Mouse (Mus musculus) heart, postnatal 10 days (tissue): ENCODE data around the gene Mroh7. TPM values are rescaled to one million over a fixed set of nuclear protein-coding genes. Genes with fewer than 3 reads are reported as not detected.

Source experiments
- DNase-seq, 2 experiments: peaks; one replicate each; pipeline ENCODE4 v3.0.0; 2021
- intact Hi-C: fragments of 180-260 bp; cut with DNase I; formaldehyde crosslinking; loops from one replicate; pipeline ENCODE4 v1.15.1; 2025
- total RNA-seq, 2 experiments: library from RNA; stranded (reverse); gene quantifications; 2 replicates each; pipeline ENCODE4 v1.2.3; 2021

The Mroh7 gene
- total RNA-seq, 2 experiments from 2014 or later: 0.29 to 0.60 TPM

DNA sequence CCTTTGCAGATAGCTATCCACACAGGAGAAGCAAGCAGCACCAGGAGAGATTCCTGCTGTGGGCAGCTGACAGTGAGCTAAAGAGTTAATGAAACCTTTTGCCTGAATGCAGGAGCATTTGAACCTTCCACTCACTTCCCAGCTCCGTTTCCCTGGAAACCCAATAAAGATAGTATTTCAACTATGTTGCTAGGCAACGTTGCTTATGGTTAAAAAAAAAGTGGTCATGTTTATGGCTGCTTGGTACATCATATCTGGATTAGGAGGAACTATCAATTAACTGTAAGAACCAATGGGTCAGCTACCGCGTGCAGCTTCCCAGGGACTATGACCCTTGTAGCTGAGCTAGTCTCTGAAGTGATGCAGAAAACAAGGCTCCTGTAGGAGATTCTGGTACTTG lies 29.9 kb downstream of the Mroh7 start:
- intact Hi-C loops: no loop called here
- no peak for DNase-seq

DNA sequence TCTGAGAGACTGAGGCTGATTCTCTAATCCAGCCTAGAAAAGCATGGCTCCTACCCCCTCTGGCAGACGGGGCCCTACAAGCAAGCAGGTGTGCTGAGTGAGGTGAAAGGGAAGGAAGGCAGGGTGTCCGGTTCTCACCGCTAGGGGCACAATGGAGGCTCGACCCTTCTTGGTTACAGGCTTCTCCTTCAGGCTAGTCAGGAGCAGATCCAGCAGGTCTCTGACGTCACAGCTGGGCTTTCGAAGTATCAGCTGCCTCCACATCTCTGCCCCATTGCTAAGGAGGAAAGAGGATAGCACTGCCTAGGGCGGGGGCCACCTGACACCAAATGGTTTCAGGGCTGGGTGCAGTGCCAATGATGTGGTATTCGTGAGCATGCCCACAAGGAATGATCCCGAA lies 30.7 kb downstream of the Mroh7 start:
- DNase-seq: no peak
- intact Hi-C loops: no loop called here

DNA sequence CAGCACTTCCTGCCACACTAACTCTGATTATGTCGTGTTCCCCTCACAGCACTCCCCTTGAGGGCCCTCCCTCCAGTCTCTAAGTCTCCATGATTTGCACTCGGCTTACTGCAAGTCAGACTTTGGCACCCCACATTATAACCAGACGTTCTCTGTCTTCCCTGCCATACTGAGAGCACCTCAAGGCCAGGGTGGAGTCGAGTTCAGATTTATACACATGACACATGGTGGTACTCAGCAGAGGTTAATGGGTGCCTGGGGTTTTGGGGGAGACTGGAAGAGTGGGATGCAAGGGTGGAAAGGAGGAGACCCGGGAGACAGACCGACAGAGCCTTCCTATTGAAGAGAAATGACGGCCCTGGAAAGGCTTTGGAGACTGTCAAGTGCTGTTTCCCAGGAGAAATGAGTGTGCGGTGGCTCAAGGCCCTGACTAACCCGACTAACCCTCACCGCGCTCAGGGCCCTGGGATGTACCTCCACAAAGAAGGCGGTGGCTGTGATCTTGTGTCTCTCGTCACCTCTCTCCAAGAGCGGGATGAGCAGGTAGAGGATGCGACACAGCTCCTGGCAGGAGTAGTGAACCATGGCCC lies 36.8 kb downstream of the Mroh7 start:
- no peak for DNase-seq
- intact Hi-C loops: no loop called here

DNA sequence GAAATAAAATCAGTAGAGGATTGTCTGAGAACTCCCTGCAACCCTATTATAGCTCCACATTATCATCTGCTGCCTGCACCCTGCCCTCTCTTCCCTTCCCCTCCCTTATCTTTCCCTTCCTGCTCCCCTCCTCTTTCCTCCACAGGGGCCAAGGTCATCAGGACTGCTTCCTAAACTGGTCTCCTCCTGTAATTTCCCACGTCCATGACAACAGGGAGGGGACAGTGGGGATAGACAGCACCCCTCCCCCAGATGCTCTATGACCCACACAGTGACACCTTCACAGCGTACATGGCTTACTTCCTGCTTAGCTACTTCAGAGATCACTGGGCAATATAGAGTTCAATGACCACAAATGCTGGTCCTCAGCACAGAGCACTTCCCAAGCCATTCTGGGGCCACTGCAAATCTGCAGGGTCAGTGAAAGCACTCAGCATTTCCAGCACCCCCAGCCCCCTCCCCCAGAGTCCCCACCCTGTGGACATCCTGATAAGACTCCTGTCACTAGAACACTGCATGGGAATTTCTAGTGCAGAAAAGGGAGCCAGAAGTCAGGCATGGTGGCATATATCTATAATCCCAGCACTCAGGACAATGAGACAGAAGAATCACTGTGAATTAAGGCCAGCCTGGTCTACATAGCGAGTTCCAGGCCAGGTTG lies 42.0 kb downstream of the Mroh7 start:
- no peak for DNase-seq

DNA sequence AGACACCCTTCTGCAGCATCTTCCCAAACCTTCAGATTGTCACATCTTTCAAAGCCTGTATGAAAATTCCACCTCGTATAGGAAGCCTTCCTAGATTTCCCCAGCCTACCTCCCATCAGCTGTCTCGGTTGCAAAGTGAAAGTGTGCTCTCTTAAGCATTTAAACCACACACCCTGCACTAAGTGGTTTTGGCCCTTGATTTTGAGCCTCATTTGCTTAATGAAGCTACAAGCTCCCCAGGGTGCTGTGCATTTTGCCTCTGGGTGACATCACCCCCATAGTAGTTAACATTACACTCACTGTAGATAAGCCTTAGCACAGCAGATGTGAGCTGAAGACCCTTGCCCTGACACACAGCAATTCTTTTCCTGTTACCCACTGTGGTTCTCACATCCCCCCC lies 49.8 kb downstream of the Mroh7 start:
- DNase-seq: no peak
- intact Hi-C loops: no loop called here

More for the DNA sequence above, 42.0 kb downstream of the Mroh7 start:
- intact Hi-C loops: no loop called here

DNA sequence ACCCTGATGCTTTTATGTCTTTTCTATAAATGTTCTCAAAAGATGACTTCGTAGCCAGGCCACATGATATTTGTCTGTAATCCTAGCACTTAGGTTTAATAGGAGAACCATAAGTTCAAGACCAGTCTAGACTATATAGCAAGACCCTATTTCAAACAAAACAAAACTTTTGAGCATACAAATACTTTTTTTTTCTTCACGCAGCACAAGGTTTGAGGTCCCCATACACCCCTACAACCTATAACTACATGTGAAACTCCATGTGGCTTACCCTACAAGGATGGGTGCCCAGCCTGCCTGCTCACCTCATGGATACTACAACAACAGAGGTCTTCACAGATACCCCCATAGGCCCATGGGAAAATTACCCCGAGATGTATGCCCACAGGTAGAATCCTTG lies 51.6 kb downstream of the Mroh7 start:
- DNase-seq: no peak
- intact Hi-C loops: loop anchor here (2.0 kb wide), 1 partner anchor 28 kb away; the partner anchor contains the start of gene Pars2

DNA sequence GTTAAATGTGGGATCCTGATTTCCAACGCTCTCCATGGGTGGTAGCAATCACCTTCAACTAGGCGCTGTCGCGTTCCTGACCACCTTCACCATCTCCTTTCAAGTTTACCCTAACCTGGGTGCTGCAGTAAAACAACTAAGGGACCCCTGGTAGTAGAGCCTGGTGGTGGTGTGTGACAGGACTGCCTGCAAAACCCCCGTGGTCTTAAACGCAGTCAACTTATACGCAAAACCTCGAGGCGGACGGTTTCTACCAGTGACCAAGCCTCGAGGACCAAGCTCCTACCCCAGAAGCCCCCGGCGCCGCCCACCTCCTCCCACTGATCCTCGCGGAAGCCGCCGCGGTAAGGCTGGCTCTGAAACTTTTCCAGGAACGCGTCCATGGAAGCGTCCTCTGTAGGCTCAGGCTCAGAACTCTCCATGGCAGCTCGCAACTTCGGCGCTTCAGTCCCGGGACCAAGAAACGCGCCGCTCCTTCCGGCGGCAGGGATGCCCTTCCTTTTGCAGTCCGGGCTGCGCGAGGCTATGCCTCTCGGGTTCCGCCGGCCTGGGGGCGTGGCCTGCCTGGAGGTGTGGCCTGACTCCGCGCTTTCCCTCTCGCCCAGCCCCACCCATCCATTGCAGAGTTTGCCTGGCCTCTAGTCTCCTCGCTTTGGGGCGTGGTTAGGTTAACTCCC lies 52.1 kb downstream of the Mroh7 start, which contains the start of gene Ttc4:
TSS of gene Ttc4 (minus strand) at position 503 of the 677 bp plus-strand sequence.
- peak; percentile 89 to 93 for DNase-seq
- intact Hi-C loops: loop anchor here (2.0 kb wide), 1 partner anchor 28 kb away; the partner anchor contains the start of gene Pars2

DNA sequence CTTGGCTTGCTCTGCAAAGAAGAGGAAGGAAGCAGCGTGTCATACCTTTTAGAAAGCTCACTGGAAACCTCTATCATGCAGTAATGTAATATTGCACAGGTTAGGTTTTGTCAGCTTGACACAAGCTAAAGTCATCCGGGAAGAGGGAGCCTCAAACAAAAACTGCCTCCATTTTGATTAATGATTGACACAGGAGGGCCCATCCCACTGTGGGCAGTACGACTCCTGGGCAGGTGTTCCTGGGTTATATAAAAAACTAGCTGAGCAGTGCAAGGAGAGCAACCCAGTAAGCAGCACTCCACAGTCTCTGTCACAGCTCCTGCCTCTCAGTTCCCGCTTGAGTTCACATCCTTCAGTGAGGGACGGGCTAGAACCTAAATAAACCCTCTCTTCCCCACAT lies 54.0 kb downstream of the Mroh7 start:
- DNase-seq: no peak
- intact Hi-C loops: no loop called here

DNA sequence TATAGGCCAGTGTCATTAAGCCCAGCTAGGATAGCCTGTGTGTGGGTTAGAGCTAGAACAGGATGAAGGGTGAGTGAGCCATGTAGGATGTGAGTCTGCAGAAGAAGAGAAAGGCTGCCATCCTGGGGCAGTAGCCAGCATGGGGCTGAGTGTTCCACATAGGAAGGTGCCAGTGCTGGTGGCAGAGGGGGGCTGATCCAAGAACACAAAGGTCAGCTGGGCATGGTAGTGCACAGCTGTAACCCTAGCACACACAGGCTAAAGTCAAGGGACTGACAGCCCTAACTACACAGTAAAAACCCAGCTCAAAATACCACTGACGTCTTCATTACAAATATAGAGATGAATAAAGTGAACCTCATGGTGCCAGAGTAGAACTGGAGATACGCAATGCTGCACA lies 64.2 kb downstream of the Mroh7 start:
- no peak for DNase-seq
- intact Hi-C loops: no loop called here

DNA sequence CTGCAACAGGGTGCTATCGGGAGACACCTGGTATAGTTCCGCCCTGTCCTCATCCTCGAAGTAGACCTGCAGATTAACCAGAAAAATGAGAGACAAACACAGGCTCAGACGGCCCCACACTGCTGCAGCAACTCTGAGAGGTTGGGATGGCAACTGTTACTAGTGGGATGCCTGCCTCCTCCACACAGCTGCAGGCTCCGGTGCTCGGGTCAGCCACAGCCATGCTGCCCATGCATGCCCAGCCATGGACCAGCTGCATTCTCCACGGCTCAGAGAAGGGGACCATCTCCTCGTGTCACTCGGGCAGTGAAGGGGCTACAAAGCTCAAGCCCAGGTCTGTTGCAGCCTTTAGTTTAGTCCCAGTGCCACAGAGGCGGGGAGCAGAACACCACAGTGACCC lies 65.1 kb downstream of the Mroh7 start:
- intact Hi-C loops: no loop called here
- no peak for DNase-seq

DNA sequence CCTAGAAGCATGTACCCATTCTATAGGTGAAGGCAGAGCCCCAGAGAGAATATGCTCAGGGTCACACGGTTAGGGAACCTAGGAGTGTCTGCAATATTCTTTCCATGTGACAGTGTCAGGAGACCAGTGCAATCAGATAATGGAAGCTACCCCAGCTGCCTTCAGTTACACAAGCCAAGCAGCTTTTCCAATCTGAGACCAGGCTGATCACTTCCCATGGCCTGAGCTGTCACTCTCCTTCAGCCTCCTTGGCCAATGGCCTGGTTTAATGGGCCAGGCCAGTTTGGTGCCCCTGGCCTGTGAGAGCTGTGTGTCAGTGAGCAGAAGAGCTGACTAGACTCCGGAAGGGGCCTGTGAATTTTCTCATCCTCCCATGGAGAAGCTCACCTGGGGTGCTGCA lies 65.5 kb downstream of the Mroh7 start:
- intact Hi-C loops: no loop called here
- DNase-seq: no peak

DNA sequence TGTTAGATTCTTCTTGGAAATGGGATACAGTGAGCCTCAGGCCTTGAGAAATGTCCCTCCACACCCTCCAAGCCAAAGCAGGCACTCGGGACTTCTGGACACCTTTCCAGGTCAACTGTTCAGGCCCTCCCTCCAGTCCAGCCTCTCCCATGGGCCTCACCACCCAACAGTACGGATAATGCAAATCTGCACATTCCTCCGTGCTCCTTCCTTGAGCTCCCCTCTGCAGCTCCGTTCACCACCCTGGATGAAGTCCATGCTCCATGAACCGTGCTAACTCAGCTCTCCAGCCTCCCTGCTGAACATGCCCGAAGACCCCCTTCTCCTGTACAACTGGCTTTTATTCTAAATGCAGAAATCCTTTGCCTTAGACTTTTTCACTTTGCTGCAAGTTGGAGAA lies 66.0 kb downstream of the Mroh7 start:
- DNase-seq: no peak
- intact Hi-C loops: no loop called here

DNA sequence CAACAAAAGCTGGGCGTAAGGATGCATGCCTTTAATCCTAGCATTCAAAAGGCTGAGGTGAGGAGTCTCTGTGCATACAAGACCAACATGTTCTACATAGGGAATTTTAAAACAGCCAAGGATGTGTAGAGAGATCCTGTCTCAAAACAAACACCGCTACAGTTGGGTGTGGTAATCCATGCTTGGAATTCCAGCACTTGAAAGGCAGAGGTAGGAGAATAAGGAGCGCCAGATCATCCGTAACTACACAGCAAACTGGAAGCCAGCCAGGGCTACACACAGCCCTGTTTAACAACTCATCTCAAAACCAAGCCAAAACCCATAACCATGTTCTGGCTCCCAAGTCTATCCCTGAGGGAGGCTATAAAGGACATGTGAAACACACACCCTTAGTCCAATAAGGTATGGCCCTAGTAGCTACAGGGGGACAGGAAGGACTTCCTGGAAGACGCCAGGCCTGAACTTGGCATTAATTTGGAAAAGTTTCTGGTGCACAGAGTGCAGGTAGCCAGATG lies 66.7 kb downstream of the Mroh7 start:
- DNase-seq: no peak
- intact Hi-C loops: no loop called here

DNA sequence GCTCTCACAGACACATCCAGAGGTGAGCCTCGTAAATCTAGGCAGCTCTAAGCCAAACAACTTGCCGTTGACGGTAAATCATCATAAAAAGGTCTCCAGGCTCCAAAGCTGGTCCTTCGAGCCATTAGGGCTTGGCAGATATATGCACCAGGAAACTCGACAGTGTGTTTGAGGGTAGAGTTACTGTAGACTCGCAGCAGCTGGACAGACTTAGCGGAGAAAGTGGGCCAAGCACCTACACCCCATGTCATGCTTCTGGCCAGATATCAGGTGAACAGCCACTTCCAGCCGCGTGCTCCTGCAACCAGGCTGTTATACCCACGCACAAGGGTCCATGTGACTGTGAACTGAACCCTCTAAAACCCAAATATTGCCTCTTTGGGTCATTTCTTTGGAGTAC lies 75.0 kb downstream of the Mroh7 start:
- intact Hi-C loops: no loop called here
- no peak for DNase-seq

DNA sequence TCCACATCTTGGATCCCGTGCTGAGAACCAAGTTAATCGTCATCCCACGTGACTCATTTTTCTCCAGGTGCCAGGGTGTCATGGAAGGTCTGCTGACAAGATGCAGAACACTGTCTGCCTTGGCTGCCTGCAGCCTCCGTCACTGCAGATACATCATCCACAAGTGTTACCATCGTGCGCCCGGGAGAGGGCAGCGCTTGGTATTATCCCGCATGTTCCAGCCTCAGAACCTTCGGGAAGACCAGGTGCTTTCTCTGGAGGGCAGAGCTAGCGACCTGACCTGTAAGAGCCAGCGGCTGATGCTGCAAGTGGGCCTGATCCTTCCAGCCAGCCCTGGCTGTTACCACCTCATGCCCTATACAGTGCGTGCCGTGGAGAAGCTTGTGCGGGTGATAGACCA lies 77.7 kb downstream of the Mroh7 start:
- DNase-seq: no peak
- intact Hi-C loops: no loop called here

DNA sequence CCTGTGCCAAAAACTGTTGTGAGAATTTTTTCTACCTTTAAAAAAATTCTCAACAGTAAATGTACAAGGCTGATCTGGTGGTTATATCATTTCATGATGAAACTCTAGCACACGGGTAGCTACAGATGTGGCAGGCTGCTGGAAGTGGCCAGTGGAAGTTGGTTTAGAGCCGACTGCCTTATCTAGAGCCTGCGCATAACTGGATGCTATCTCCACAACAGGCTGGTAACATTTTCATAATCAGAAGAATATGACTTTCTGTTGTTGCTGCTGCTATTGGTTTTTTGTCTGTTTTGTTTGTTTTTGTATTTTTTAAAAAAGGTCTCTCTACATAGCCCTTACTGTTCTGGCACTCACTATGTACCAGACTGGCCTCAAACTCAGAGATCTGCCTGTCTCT lies 78.2 kb downstream of the Mroh7 start:
- intact Hi-C loops: no loop called here

DNA sequence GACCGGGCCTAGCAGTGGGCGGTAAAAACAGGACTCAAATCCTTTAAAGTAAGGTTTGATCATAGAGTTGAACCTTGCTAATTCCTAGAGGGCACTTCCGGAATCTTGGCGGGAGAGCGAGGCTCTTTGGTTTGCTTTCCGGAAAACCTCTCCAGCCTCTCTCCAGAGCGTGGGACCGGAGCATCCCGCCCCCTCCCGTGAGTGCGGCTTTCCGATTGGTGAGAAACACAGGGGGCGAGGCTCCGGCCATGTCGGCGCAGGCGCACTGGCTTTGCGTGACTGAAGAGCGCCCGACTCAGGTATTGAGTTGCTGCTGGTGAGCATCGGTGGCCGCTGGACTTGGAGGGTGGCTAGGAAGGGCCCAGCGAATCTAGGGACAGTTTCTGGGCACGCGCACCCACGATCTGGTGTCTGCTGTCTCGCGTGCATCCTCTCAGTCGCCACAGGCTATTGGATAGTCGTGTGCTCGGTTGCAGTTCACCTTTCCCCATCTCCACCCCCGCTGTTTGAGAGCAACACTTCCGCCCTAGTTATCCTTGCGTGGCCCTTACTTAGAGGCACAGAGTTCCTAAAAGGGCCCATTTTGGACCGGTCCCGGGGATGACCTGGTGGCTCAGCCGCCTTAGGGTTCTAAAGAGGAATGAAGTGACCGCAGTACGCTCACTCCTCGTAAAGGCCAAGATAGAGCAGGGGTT lies 79.7 kb downstream of the Mroh7 start, which contains the start of gene Pars2:
TSS of gene Pars2 (plus strand) at position 237 of the 695 bp plus-strand sequence.
- intact Hi-C loops: loop anchor here (2.0 kb wide), 1 partner anchor 28 kb away; the partner anchor contains the start of gene Ttc4

More for the DNA sequence above, 78.2 kb downstream of the Mroh7 start:
- DNase-seq: no peak

DNA sequence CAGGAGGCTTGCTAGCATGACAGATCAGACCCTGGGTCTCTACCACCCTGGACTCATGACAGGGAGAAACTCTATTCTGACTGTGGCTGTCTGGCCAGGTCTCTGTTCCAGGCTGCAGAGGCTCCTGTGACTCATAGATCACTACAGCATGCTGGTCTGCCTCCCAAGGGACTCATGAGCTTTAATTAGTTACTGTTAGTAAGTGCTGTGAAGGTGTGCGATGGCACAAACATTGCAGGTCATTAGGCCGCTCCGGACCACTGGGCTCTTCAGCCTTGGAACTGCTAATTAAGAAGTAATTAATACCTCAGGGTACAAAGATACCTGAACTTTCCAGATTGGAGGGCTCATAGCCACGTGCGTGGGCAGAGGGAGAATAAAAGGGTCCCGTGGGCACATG lies 83.6 kb downstream of the Mroh7 start:
- intact Hi-C loops: no loop called here
- no peak for DNase-seq

More for the DNA sequence above, 79.7 kb downstream of the Mroh7 start, which contains the start of gene Pars2:
- peak; percentile 97 to 98 for DNase-seq

DNA sequence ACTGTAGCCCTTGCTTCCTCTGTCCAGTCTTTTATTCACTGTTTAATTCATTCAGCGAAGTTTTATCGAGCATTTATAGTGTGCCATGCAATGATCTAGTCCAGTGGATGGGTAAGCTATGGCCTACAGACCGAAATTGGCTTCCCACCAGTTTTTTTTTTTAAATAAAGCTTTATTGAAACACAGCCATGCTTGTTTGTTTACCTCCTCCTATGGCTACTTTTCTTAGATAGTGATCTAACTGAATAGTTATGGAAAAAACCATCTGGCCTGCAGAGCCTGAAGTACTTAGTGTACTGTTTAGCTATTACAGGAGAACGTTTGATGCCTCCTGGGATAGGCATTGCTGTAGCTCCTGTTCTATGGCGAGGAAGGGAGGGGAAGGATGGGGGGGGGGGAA lies 84.9 kb downstream of the Mroh7 start:
- no peak for DNase-seq
- intact Hi-C loops: no loop called here

DNA sequence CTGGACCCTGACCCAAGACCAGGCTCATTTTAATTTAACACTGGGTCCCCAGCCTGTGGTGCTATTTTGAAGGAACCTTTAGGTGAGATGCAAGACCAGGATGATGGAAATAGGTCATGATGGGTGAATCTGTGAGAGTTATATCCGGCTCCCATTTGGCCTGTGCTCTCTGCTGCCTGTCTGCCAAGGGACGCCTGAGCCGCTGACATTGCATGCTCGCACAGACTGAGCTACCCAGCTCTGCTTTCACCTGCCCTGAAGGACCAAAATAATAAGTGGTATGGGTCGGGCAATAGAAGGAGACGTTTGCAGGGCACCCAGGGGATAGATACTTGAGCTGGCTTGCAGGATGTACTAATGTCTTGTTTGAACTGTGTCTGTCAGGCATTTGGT lies 86.5 kb downstream of the Mroh7 start:
- DNase-seq: no peak
- intact Hi-C loops: no loop called here
